Mouse (Mus musculus) cortical plate, adult 2 months (tissue): Measurements from ENCODE around the gene Gstm1. TPM values are rescaled to one million over a fixed set of nuclear protein-coding genes. Genes with fewer than 3 reads are reported as not detected.
"Not testable (repeated sequence)": the region's sequence is repeated elsewhere in the genome, so short reads cannot be mapped to it uniquely, and the experiment has no call there.

ENCODE experiments used
- H3K27ac ChIP-seq: fragments of 200-500 bp; 2 replicates; pipeline ENCODE4 v1.5.1; 2012; ENCODE audit warnings: low read length, control low read depth, inconsistent platforms; ENCODE audit not compliant: insufficient read depth
- H3K4me1 ChIP-seq: fragments of 200-500 bp; 2 replicates; pipeline ENCODE4 v1.6.1; 2011; ENCODE audit warnings: low read length; ENCODE audit not compliant: control insufficient read depth, insufficient read depth
- H3K4me3 ChIP-seq: fragments of 200-500 bp; 2 replicates; pipeline ENCODE4 v1.5.1; 2011; ENCODE audit warnings: mild to moderate bottlenecking, low read length, control low read depth; ENCODE audit not compliant: insufficient read depth
- CTCF ChIP-seq: fragments of 200-500 bp; IDR thresholded peaks from 2 replicates; pipeline ENCODE4 v1.5.1; 2011; ENCODE audit warnings: mild to moderate bottlenecking, control low read depth, low read length; ENCODE audit not compliant: insufficient read depth; ENCODE audit errors: extremely low read depth
- POLR2A ChIP-seq: fragments of 200-500 bp; IDR thresholded peaks from 2 replicates; pipeline ENCODE4 v1.6.1; 2011; ENCODE audit warnings: mild to moderate bottlenecking, low read length, control low read depth; ENCODE audit not compliant: insufficient read depth; ENCODE audit errors: extremely low read depth
- polyA plus RNA-seq: library from polyadenylated mRNA; depleted of rRNA; stranded (reverse); fragments of >200 nt; gene quantifications from 2 replicates; pipeline ENCODE4 v1.2.3, GENCODE M21; 2012

Gene Gstm1
- polyA plus RNA-seq, 1 experiment: 510 TPM

- TF ChIP-seq POLR2A (no peak), CTCF (no peak)
- Histone ChIP-seq H3K4me3 (no peak overlapping the region), H3K27ac (no peak overlapping the region)
These were observed 21.2 kb downstream of the Gstm1 start for GRCm38 (mm10) chr3:107996576-107996975.

GRCm38 (mm10) chr3:107995974-107996373 lies 21.8 kb downstream of the Gstm1 start:
- H3K27ac ChIP-seq, H3K4me1 ChIP-seq, H3K4me3 ChIP-seq: not testable (repeated sequence)

More at GRCm38 (mm10) chr3:107996576-107996975, 21.2 kb downstream of the Gstm1 start:
- no peaks in the 10 kb centered on the region for H3K4me1 ChIP-seq

GRCm38 (mm10) chr3:107986041-107986562 lies 31.7 kb downstream of the Gstm1 start, which contains the start of gene Gstm2:
Gstm2 (minus strand) TSS chr3:107986453.
- H3K27ac ChIP-seq: no peak within 1 kb of the TSS
- no peaks in the 10 kb centered on the region; the same call in 1 of the 2 replicates for H3K4me1 ChIP-seq
- TF ChIP-seq CTCF (no peak), POLR2A (no peak)

GRCm38 (mm10) chr3:107985141-107985540 lies 32.6 kb downstream of the Gstm1 start:
- not testable (repeated sequence) for H3K4me3 ChIP-seq, H3K27ac ChIP-seq, H3K4me1 ChIP-seq

More at GRCm38 (mm10) chr3:107986041-107986562, 31.7 kb downstream of the Gstm1 start, which contains the start of gene Gstm2:
- H3K4me3 ChIP-seq: no peak within 1 kb of the TSS

GRCm38 (mm10) chr3:107984471-107984870 lies 33.3 kb downstream of the Gstm1 start:
- Histone ChIP-seq H3K27ac (no peak overlapping the region), H3K4me3 (no peak overlapping the region), H3K4me1 (no peaks in the 10 kb centered on the region; the same call in 1 of the 2 replicates)
- TF ChIP-seq CTCF (no peak), POLR2A (no peak)

- no peak for TF ChIP-seq POLR2A
- no peak for TF ChIP-seq CTCF
- H3K27ac ChIP-seq: no peak overlapping the region
- H3K4me3 ChIP-seq: no peak overlapping the region
- H3K4me1 ChIP-seq: no peaks in the 10 kb centered on the region; the same call in 1 of the 2 replicates
These were observed 34.0 kb downstream of the Gstm1 start for GRCm38 (mm10) chr3:107983771-107984170.

- Histone ChIP-seq H3K4me3 (no peak overlapping the region), H3K27ac (no peak overlapping the region), H3K4me1 (no peaks in the 10 kb centered on the region; the same call in 1 of the 2 replicates)
- TF ChIP-seq CTCF: no peak
- no peak for TF ChIP-seq POLR2A
These were observed 35.0 kb downstream of the Gstm1 start for GRCm38 (mm10) chr3:107982726-107983125.

- no peak overlapping the region for H3K27ac ChIP-seq
- TF ChIP-seq POLR2A: no peak
- TF ChIP-seq CTCF: no peak
- H3K4me1 ChIP-seq: no peaks in the 10 kb centered on the region; the same call in 1 of the 2 replicates
- H3K4me3 ChIP-seq: no peak overlapping the region
These were observed 36.5 kb downstream of the Gstm1 start for GRCm38 (mm10) chr3:107981261-107981660.

GRCm38 (mm10) chr3:107977691-107978090 lies 40.1 kb downstream of the Gstm1 start:
- no peaks in the 10 kb centered on the region for H3K4me1 ChIP-seq
- H3K4me3 ChIP-seq: no peak overlapping the region
- no peak overlapping the region for H3K27ac ChIP-seq
- no peak for TF ChIP-seq CTCF

- H3K27ac ChIP-seq: no peak overlapping the region
- no peak for TF ChIP-seq CTCF
- TF ChIP-seq POLR2A: no peak
- no peak overlapping the region for H3K4me3 ChIP-seq
- H3K4me1 ChIP-seq: no peaks in the 10 kb centered on the region
These were observed 43.5 kb downstream of the Gstm1 start for GRCm38 (mm10) chr3:107974237-107974636.
